Mouse (Mus musculus): ENCODE results near the gene Nop58.
"Not testable (repeated sequence)": the region's sequence is repeated elsewhere in the genome, so short reads cannot be mapped to it uniquely, and the experiment has no call there.

The Nop58 gene

DNA sequence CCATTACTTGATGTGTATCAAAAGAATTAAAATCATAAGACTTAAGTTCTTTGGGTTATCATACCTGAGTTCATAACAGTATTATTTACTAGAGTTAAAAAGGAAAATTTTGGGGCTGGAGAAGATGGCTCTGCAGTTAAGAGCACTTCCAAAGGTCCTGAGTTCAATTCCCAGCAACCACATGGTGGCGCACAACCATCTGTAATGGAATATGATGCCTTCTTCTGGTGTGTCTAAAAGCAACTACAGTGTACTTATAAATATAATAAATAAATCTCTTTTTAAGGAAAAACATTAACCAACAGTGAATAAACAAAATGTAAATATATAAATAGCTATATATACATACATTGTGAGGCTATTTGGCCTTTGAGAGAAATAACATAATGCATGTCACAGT lies 17.0 kb downstream of the Nop58 start:
- DNase-seq (ENCODE audit: low read depth in 2 of 2, low spot score in 2 of 2): no peak

DNA sequence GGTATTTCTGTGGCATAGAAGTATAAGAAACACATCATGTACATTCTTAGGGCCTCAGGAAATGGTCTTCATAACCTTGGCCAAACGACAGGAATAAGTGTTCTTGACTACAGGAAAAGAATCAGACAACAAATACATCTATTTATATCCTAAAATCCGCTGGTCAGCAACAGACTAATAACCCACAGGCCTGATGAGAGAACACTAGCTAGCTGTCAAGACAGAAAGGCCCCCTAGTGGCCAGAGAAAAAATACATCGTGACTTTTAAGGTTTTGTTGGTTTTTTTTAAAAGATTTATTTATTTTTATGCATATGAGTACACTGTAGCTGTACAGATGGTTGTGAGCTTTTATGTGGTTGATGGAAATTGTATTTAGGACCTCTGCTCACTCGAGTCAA lies 35.1 kb downstream of the Nop58 start:
- peak; percentile 2 to 22 for DNase-seq (ENCODE audit: low read depth in 2 of 2, low spot score in 2 of 2)

DNA sequence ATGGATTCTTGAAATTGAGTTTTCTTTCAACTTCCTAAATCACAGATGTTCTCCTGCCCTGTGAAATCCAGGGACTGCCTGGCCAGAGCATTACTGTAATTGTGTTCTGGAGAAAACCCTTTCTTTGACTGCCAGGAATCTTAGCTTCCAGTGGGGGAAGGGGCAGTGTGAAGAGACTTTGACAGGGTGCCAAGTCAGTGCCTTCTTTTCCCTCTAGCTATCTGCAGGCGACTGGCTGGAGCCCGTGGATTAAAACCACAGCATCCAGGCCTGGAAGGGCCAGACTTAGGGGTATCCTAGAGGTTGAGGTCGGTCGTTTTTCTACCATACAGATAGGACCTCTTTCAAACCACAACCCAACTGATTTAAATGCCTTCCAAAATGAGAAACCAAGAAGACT lies 40.9 kb downstream of the Nop58 start:
- no peak for DNase-seq (ENCODE audit: low read depth in 2 of 2, low spot score in 2 of 2)

DNA sequence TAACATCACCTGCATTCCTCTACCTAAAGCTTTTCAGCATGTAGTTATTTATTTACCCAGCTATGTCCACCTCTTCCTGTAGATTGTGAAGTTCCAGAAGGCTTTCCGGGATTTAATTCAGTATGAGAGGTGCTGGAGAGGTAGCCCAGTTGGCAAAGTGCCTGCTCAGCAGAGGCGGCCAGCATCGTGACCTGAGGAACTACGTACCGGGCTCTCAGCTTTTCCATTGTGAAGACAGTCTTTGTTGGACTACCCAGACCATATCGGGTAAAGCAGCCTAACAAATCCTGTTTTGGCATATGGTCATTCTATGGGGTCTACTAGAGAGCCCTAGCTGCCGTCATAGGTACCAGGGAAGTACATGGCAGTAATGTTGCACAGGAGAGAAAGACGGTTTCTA lies 45.3 kb downstream of the Nop58 start:
- no peak for DNase-seq (ENCODE audit: low read depth in 2 of 2, low spot score in 2 of 2)

DNA sequence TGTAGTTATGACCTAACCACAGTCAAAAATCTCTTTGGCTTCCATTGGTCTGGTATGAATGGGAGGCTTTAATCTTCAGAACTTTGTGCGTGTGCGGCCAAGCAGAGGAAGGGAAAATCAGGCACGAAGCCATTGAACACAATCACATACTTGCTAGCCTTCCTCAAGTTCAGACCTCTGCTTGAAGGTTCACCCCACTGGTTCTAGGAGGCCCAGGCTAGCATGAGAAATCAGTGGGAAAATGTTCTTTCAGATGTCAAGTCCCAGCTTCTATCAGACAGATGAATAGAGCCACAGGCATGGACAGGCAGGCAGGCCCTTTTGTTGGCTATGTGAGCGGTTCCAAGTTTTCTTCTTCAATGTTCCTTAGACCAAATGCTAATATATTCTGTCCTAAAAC lies 46.0 kb downstream of the Nop58 start:
- DNase-seq (ENCODE audit: low read depth in 2 of 2, low spot score in 2 of 2): no peak

DNA sequence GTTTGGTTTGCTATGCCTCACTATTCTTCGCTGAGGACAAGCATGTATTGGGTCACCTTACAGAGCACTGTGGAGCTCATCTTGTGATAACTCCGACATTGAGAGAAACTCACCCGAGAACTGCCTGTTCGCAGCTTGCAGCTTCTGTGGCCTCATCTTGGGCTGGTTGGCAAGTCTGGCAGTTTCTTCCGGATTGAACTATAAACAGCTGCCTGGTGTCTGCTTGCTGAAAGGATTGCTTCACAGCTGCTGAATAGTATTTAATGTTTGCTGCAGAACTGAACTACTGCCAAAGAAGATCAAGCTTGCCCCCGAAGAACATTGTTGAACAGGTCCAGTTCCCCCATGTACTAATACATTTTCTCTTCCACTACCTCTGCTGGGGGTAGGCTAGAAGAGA lies 49.3 kb downstream of the Nop58 start:
- DNase-seq (ENCODE audit: low read depth in 2 of 2, low spot score in 2 of 2): no peak

DNA sequence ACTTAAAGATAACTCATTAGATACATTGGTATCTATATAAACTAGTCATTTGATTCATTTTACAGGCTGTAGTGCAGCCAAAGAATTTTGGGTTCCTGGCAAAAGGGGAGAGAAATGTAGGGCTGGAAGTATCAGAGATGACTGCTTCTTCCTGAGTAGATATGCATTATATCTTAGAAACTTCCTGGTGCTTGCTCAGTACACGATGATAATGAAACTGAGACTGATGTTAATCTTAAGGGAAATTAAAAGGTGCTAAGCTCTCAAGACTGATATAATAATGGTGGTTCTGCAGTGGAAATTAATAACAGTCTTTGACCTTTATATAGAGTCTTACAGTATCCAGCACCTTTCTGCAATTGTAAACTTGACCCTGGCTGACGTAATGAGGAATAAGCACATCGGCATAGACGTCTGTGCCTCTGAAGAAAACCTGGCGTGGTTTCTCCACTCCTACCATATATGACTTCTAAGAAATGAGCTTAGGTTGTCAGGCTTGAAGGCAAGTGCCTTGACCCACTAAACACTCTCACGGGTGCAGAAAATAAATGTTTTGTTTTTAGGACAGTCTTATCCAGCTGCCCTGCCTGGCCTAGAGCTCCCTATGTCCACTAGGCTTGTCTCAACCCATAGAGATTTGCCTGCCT lies 54.1 kb downstream of the Nop58 start:
- no peak for DNase-seq (ENCODE audit: low read depth in 2 of 2, low spot score in 2 of 2)

DNA sequence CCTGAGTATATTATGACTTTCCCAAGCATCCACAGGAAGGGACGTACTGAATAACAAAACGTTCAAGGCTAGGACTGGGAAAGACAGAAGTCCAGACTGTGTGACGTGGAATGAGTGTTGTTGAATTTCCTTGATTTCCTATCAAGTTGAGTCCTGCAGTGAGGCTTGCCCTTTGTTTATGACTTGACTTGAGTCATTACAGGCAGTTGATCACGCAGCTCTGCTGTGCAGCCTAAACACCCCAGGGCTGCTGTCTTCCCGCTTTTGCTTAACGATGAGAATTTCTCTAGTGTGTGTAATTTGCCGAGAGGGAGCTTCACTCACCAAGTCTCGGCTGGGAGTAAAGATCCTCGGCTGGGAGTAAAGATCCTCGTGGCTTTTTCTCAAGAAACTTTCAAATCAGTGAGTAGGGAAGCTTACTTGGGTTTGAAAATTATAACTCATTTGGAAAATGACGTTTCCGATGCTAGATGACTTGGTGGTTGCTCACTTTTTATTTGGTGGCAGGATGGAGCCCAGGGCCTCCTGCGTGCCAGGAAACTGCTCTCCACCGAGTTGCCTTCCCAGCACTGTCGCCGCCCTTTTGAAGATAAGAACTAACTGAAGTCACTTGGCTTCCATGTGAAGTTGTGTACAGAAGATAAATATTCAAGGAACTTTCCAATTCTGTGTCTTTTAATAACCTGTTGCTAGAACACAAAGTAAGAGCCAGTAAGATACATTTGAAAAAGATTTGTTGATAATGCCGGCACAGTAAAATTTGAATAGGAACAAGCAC lies 55.0 kb downstream of the Nop58 start:
- no peak for DNase-seq (ENCODE audit: low read depth in 2 of 2, low spot score in 2 of 2)

DNA sequence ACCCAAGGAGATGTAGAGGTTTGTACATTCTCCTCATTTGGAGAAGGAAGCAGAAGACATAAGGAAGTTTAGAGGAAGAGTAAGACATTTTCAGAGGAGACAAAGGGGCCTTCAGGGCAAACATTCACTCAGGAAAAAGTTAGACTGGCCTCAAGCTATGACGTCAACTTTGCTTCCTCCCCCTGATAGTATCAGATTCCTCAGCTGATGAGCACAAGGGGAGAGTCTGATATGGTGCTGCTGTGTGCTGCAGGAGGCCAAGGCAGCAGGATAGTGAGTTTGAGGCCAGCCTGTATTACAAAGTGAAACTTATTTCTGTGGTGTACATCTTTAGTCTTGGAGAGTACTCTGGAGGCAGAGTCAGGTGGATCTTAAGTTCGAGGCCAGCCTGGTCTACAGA lies 64.3 kb downstream of the Nop58 start:
- no peak for DNase-seq (ENCODE audit: low read depth in 2 of 2, low spot score in 2 of 2)

DNA sequence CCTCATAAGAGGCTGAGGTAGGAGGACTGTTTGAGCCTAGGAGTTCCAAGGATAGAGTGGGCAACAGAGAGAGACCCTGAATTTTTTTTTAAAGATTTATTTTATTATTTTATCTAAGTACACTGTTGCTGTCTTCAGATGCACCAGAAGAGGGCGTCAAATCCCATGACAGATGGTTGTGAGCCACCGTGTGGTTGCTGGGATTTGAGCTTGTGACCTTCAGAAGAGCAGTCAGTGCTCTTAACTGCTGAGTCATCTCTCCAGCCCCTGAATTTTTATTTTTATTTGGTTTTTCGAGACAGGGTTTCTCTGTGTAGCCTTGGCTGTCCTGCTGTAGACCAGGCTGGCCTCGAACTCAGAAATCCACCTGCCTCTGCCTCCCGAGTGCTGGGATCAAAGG lies 65.0 kb downstream of the Nop58 start:
- DNase-seq (ENCODE audit: low read depth in 2 of 2, low spot score in 2 of 2): not testable (repeated sequence)

DNA sequence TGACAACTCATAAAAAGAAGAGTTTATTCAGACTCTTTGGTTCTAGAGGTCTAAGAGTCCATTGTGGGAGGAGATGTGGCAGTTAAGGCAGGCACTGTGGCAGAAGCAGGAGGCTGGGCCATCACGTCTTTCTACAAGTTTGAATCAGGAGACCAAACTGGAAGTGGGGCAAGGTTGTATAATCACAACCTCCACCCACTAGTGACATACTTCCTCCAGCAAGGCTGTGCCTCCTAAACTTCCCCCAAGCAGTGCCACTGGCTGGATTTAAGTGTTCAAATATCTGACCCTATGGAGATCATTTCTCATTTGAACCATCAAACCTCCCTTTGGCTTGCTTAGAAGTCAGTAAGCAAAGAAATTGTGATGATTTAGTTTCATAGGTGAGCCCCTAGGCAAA lies 70.5 kb downstream of the Nop58 start:
- DNase-seq (ENCODE audit: low read depth in 2 of 2, low spot score in 2 of 2): no peak

DNA sequence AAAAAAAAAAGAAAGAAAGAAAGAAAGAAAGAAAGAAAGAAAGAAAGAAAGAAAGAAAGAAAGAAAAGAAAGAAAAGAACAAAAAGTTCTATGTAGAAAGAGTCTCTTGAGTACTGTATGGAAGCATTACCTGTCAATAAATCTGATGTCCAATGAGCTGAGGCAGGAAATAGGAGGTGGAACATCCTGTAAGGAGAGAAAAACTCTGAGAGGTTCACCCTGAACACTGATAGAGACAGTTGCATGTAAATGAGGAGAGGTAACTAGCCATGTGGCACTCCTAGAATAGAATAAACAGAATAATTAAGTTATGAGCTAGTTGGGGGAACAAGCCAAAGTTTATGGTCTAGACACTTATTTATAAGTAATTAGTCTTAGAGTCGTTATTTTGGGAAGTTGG lies 73.6 kb downstream of the Nop58 start:
- DNase-seq (ENCODE audit: low read depth in 2 of 2, low spot score in 2 of 2): no peak

DNA sequence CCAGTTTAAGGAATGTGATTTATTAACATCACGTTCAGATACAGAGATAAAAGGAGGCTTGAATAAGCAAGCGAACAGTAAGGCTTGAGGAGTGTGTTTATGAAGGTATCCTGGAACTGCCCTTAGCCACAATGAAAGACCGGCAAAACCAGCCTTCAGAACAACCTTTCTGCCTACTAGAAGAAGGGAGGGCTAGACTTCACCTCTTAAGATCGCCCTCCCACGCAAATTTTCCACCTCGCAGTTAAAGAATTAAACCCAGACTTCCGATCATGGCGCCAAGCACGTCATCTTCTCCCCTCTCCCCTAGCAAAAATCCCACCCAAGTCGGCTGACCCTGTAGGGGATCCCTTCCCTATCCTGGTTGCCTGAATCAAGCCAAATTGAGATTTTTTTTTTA lies 77.4 kb downstream of the Nop58 start:
- peak; percentile 5 to 35 for DNase-seq (ENCODE audit: low read depth in 2 of 2, low spot score in 2 of 2)

DNA sequence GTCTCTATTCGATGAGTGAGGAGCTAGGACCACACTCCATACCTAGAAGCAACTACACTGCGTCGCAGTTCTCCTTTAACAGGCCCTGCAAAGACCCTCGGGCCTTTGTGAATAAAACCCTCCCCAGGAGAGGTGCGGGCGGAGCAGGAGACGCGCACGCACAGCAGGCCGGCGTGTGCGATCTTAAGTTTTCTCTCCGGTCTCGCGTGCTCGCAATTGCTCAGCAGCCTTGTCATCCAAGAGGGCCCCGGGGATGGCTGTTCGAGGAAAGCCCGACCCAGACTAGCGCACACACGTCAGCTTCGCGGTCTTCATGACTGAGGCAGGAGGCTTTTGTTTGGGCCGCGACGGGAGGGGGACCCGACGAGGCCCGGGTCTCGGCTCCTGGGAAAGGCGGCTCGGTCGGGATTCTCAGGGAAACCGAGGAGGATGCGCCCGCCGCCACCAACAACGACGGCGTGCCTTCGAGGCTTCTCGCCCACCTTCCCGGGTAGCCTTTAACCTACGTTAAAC lies 77.9 kb downstream of the Nop58 start:
- DNase-seq (ENCODE audit: low read depth in 2 of 2, low spot score in 2 of 2): peak; percentile 35 to 47

DNA sequence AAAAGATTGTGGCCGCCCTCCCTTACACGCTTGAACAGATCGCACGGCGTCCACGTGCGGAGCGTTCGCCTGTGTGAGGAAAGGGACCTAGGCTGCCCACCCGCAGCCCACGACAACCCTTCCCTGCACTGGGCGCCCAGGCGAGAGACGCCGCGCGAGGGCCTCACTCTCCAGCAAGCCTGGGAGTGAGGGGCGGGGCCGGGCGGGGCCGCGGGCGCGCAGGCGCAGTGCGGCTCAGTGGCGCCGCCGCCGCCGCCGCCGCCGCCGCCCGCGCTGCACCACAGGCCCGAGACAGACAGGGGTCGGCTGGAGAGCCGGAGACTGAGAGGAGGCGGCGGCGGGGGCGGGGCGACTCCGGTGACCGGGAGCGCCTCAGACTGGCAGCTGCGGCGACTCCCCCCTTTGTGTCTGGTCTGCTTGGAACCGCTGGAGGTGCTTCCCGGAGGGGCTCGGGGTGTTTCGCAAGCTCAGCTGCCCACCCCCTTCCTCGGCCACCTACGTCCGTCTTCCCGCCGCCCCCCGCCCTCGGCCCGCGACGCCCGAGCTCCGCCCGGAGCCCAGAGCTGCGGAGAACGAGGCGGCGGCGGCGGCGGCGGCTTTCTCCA lies 78.5 kb downstream of the Nop58 start, which contains the start of gene Bmpr2:
Gene Bmpr2, plus strand, starts transcription at position 237 of the 605 bp plus-strand sequence.
- DNase-seq (ENCODE audit: low read depth in 2 of 2, low spot score in 2 of 2): peak; percentile 55 to 57

DNA sequence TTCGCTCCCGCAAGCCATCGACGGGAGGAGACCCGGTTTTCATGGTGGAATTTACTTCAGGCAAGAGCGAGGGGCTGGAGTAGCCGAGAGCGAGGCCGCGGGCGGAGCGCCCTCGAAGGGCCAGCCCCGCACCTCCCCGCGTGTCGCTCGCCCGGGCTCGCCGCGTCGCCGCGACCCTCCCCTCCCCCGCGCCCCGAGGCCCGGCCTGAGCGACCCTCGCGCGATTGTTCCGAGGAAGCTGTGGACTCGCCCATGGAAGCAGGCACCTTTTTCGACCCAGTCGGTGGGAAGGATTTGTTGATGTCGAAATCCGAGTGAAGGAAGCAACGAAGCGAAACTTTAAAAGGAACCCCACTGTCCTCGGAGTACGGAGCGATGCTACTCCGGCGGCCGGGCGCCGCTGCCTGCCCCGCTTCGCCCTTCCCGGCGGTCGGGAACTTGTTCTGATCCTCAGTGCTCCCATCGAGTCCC lies 79.0 kb downstream of the Nop58 start:
- peak; percentile 10 to 37 for DNase-seq (ENCODE audit: low read depth in 2 of 2, low spot score in 2 of 2)

DNA sequence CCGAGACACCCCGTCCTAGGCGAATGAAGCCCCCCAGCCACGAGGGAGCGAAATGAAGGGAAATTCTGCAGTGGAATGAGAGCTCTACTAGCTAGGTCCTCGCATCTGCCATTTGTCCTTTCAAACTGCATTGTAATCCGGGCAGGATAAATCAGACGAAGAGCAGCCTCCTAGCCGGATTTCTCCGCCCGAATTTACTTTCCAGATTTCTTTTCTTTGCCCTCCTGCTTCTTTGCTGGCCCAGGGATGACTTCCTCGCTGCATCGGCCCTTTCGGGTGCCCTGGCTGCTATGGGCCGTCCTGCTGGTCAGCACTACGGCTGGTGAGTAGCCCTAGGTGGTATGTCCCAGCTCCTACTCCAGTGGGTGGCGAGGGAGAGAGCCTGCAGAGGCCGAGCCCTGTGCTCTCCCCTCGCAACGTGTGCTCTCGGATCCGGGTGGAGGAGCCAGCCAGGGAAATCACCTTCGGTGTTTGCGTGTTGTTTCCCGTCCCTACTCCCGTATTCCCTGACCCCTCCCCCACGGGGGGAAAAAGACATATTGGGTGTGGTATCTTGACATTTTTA lies 79.7 kb downstream of the Nop58 start:
- peak; percentile 11 to 24 for DNase-seq (ENCODE audit: low read depth in 2 of 2, low spot score in 2 of 2)

DNA sequence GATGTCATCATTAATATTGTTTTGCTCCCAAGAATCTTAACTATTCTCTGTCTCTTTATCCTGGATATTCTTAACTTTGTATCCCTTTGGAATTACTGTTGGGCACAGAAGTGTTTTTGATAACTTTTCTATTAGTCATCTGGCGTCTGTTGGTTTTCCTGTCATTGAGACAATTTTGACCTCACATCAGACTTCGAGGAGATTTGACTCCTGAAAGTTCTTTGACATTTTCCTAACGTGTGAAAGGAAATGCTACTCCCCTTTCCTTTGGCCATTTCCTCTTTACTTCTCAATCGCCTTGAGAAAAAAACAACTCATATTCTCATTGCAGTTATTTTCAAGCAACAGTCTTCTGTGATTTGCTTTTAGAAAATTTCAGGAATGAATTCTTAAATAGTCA lies 80.5 kb downstream of the Nop58 start:
- DNase-seq (ENCODE audit: low read depth in 2 of 2, low spot score in 2 of 2): no peak

DNA sequence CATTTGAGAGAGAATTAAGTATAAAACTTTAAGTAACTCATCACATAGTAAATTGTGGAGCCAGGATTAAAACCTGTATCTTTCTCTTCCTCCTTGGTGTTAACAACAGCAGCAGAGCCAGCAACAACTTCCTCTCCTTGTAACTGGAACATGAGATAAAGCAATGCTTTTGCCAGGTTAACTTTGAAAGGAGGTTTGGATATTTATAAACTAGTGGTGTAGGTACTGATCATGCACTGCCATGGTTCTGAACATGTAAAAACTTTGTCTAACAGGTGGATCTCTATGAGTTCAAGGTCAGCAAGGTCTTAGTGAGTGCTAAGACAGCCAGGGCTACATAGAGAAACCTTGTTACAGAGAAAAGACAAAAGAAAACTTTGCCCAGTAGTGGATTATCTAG lies 81.9 kb downstream of the Nop58 start:
- DNase-seq (ENCODE audit: low read depth in 2 of 2, low spot score in 2 of 2): no peak
